Mouse (Mus musculus): ENCODE data around the gene Sgcd. TPM values are rescaled to one million over a fixed set of nuclear protein-coding genes. Genes with fewer than 3 reads are reported as not detected.

Gene Sgcd
- polyA plus RNA-seq, 1 experiment: 7.2 TPM

DNA sequence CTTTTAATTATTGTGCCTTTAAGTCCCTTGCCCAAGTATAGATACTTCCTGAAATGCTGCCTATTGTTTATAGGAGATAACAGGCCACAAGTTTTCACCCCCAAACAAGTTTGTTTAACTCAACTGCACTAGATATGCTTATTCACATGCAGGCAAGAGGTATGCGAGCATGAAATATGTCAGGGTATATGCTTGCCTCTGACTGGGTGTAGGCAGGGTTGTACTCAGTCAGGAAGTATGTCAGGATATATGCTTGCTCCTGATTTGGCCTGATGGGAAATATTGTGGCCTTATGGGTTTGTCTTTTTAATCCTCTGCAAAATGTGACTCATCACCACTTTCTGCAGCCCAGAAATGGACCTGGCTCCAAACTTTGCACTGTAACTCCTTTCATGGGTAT lies 694.0 kb downstream of the Sgcd start:
- H3K79me2 ChIP-seq (ENCODE audit: control insufficient read depth, insufficient read depth): no peaks in the 10 kb centered on the region
- H3K36me3 ChIP-seq (ENCODE audit: control insufficient read depth, insufficient read depth): no peaks in the 10 kb centered on the region
- no peak for TF ChIP-seq E2F4 (IDR thresholded peaks at IDR 0.05; ENCODE audit: insufficient read depth)
- TF ChIP-seq REST (IDR thresholded peaks at IDR 0.05; ENCODE audit: insufficient read depth, insufficient read length): no peak
- no peak for TF ChIP-seq SRF (IDR thresholded peaks at IDR 0.05; ENCODE audit: control insufficient read depth, insufficient read length, low read depth)
- TF ChIP-seq MYOG (IDR thresholded peaks at IDR 0.05; ENCODE audit: control insufficient read depth in 1 of 3, insufficient read depth in 1 of 3, insufficient read length in 2 of 3, low read depth in 2 of 3): no peak
- TF ChIP-seq POLR2A (IDR thresholded peaks at IDR 0.05; ENCODE audit: insufficient read length, low read depth): no peak
- no peak for TF ChIP-seq MYOD1 (IDR thresholded peaks at IDR 0.05; ENCODE audit: control insufficient read depth in 1 of 3, insufficient read length in 2 of 3, low read depth in 2 of 3)
- no peak for TF ChIP-seq POLR2AphosphoS2 (IDR thresholded peaks at IDR 0.05; ENCODE audit: insufficient read length, low read depth)
- no peak for TF ChIP-seq TCF3 (IDR thresholded peaks at IDR 0.05; ENCODE audit: insufficient read length, low read depth)
- TF ChIP-seq TCF12 (IDR thresholded peaks at IDR 0.05; ENCODE audit: insufficient read depth, poor library complexity, severe bottlenecking): no peak
- no peak for TF ChIP-seq CEBPB (IDR thresholded peaks at IDR 0.05; ENCODE audit: insufficient read depth, poor library complexity, severe bottlenecking)
- TF ChIP-seq USF1 (IDR thresholded peaks at IDR 0.05; ENCODE audit: low read depth): no peak
- no peak overlapping the region for H3ac ChIP-seq (ENCODE audit: control insufficient read depth, insufficient read length)
- H3K4me2 ChIP-seq (ENCODE audit: low read depth): no peak overlapping the region
- no peak overlapping the region for H3K4me3 ChIP-seq
- H3K27me3 ChIP-seq (ENCODE audit: control insufficient read depth, insufficient read depth, insufficient read length): no peaks in the 10 kb centered on the region

DNA sequence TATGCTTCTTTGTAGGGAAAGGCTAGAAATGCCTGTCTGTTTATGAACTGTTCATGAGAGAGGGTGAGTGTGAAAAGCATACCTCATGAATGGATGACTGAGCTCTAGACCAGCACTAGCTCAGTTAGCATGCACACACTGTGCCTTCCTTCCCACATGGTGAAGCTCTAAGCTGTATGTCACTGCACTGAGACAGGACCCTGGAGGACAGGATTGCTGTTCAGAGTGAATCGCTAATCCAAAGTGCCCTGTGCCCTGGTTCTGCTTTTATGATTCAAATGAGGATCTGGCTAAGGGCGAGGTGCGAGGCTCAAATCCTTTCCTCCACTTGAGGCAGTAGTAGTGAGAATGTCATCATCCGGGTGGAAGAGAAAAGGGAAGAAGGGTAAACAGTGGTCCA lies 712.2 kb downstream of the Sgcd start:
- Histone ChIP-seq H3K27me3 (ENCODE audit: control insufficient read depth, insufficient read depth, insufficient read length) (no peaks in the 10 kb centered on the region), H3K36me3 (ENCODE audit: control insufficient read depth, insufficient read depth) (no peaks in the 10 kb centered on the region), H3K4me3 (no peak overlapping the region), H3ac (ENCODE audit: control insufficient read depth, insufficient read length) (no peak overlapping the region), H3K4me2 (ENCODE audit: low read depth) (no peak overlapping the region), H3K79me2 (ENCODE audit: control insufficient read depth, insufficient read depth) (no peaks in the 10 kb centered on the region)
- TF ChIP-seq MYOD1 (IDR thresholded peaks at IDR 0.05; ENCODE audit: control insufficient read depth in 1 of 3, insufficient read length in 2 of 3, low read depth in 2 of 3) (no peak), TCF12 (IDR thresholded peaks at IDR 0.05; ENCODE audit: insufficient read depth, poor library complexity, severe bottlenecking) (no peak), E2F4 (IDR thresholded peaks at IDR 0.05; ENCODE audit: insufficient read depth) (no peak), POLR2A (IDR thresholded peaks at IDR 0.05; ENCODE audit: insufficient read length, low read depth) (no peak), CEBPB (IDR thresholded peaks at IDR 0.05; ENCODE audit: insufficient read depth, poor library complexity, severe bottlenecking) (no peak), POLR2AphosphoS2 (IDR thresholded peaks at IDR 0.05; ENCODE audit: insufficient read length, low read depth) (no peak), MAX (IDR thresholded peaks at IDR 0.05; ENCODE audit: low read depth) (no peak)

DNA sequence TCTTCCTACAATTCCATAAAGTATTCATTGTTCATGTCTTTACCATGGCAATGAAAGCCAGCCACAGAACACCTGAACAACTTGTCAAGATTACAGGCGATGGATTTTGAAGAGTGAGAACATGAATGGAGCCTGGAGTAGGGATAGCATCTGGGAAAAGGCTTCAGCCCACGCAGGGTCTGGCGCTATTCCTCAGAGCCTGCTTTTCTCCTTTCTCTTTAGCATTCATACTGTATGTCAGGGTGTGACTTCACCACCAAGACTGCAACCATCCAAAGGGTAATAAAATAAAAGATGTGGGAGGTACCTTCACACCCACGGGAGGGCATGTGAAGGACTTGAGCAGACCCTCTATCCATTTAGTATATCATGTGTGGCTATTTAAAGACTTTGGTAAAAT lies 720.2 kb downstream of the Sgcd start:
- no peaks in the 10 kb centered on the region for H3K27me3 ChIP-seq (ENCODE audit: control insufficient read depth, insufficient read depth, insufficient read length)
- H3K4me3 ChIP-seq: no peak overlapping the region
- TF ChIP-seq E2F4 (IDR thresholded peaks at IDR 0.05; ENCODE audit: insufficient read depth) (no peak), TCF12 (IDR thresholded peaks at IDR 0.05; ENCODE audit: insufficient read depth, poor library complexity, severe bottlenecking) (no peak), MYOD1 (IDR thresholded peaks at IDR 0.05; ENCODE audit: control insufficient read depth in 1 of 3, insufficient read length in 2 of 3, low read depth in 2 of 3) (no peak), CEBPB (IDR thresholded peaks at IDR 0.05; ENCODE audit: insufficient read depth, poor library complexity, severe bottlenecking) (no peak), POLR2A (IDR thresholded peaks at IDR 0.05; ENCODE audit: insufficient read length, low read depth) (no peak), POLR2AphosphoS2 (IDR thresholded peaks at IDR 0.05; ENCODE audit: insufficient read length, low read depth) (no peak), SRF (IDR thresholded peaks at IDR 0.05; ENCODE audit: control insufficient read depth, insufficient read length, low read depth) (no peak), TCF3 (IDR thresholded peaks at IDR 0.05; ENCODE audit: insufficient read length, low read depth) (no peak), MYOG (IDR thresholded peaks at IDR 0.05; ENCODE audit: control insufficient read depth in 1 of 3, insufficient read depth in 1 of 3, insufficient read length in 2 of 3, low read depth in 2 of 3) (no peak), USF1 (IDR thresholded peaks at IDR 0.05; ENCODE audit: low read depth) (no peak), MAX (IDR thresholded peaks at IDR 0.05; ENCODE audit: low read depth) (no peak), REST (IDR thresholded peaks at IDR 0.05; ENCODE audit: insufficient read depth, insufficient read length) (no peak)
- H3K4me2 ChIP-seq (ENCODE audit: low read depth): no peak overlapping the region
- H3ac ChIP-seq (ENCODE audit: control insufficient read depth, insufficient read length): no peak overlapping the region
- H3K36me3 ChIP-seq (ENCODE audit: control insufficient read depth, insufficient read depth): no peaks in the 10 kb centered on the region
- H3K79me2 ChIP-seq (ENCODE audit: control insufficient read depth, insufficient read depth): no peaks in the 10 kb centered on the region

DNA sequence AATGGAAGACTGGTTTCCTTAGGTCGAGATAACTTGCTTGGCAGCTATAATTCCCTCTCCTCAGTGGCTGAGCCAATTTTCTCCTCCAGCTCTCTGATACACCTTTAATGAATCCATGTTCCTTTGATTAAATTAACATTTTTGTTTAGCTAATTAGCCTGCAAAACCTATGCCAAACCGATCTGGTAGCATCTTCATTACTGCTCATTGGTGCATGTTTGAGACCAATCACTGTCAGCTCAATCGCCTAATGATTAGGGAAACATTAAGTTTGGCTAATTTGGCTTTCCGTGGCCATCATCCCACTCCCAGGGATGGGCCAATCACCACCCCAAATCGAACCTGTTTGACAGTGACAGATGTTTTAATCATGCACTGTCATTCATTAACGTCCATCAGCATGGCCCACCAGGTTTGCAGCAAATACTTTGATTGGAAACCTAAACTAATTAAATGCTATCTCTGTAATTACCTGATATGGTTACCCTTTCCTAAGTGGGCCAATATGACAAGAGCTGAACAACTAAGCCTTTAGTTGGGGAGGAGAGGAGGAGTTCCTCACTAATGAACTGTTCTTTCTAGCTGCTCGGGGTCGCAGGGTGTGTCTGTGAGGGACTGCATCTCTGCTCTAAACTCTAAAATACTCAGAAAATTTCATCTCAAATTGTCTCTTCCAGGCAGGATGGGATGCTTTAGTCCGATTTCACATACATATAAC lies 724.3 kb downstream of the Sgcd start:
- no peak overlapping the region for H3ac ChIP-seq (ENCODE audit: control insufficient read depth, insufficient read length)
- no peak overlapping the region for H3K4me3 ChIP-seq
- TF ChIP-seq TCF3 (IDR thresholded peaks at IDR 0.05; ENCODE audit: insufficient read length, low read depth): no peak
- no peak for TF ChIP-seq USF1 (IDR thresholded peaks at IDR 0.05; ENCODE audit: low read depth)
- TF ChIP-seq E2F4 (IDR thresholded peaks at IDR 0.05; ENCODE audit: insufficient read depth): no peak
- TF ChIP-seq MAX (IDR thresholded peaks at IDR 0.05; ENCODE audit: low read depth): no peak
- no peak for TF ChIP-seq MYOG (IDR thresholded peaks at IDR 0.05; ENCODE audit: control insufficient read depth in 1 of 3, insufficient read depth in 1 of 3, insufficient read length in 2 of 3, low read depth in 2 of 3)
- no peak for TF ChIP-seq CEBPB (IDR thresholded peaks at IDR 0.05; ENCODE audit: insufficient read depth, poor library complexity, severe bottlenecking)
- TF ChIP-seq POLR2A (IDR thresholded peaks at IDR 0.05; ENCODE audit: insufficient read length, low read depth): no peak
- TF ChIP-seq SRF (IDR thresholded peaks at IDR 0.05; ENCODE audit: control insufficient read depth, insufficient read length, low read depth): no peak
- TF ChIP-seq REST (IDR thresholded peaks at IDR 0.05; ENCODE audit: insufficient read depth, insufficient read length): no peak
- no peak for TF ChIP-seq MYOD1 (IDR thresholded peaks at IDR 0.05; ENCODE audit: control insufficient read depth in 1 of 3, insufficient read length in 2 of 3, low read depth in 2 of 3)
- no peak for TF ChIP-seq TCF12 (IDR thresholded peaks at IDR 0.05; ENCODE audit: insufficient read depth, poor library complexity, severe bottlenecking)
- no peak for TF ChIP-seq POLR2AphosphoS2 (IDR thresholded peaks at IDR 0.05; ENCODE audit: insufficient read length, low read depth)
- no peaks in the 10 kb centered on the region for H3K79me2 ChIP-seq (ENCODE audit: control insufficient read depth, insufficient read depth)
- no peak overlapping the region for H3K4me2 ChIP-seq (ENCODE audit: low read depth)
- H3K36me3 ChIP-seq (ENCODE audit: control insufficient read depth, insufficient read depth): no peaks in the 10 kb centered on the region
- H3K27me3 ChIP-seq (ENCODE audit: control insufficient read depth, insufficient read depth, insufficient read length): no peaks in the 10 kb centered on the region
